Mouse (Mus musculus) olfactory bulb, adult 2 months (tissue): ENCODE data around the gene Cobll1. TPM values are rescaled to one million over a fixed set of nuclear protein-coding genes. Genes with fewer than 3 reads are reported as not detected.

ENCODE experiments used
- H3K27ac ChIP-seq: fragments of 200-500 bp; 2 replicates; pipeline ENCODE4 v1.5.1; 2012; ENCODE audit warnings: low read depth, low read length; ENCODE audit not compliant: insufficient read depth
- H3K4me1 ChIP-seq: fragments of 200-500 bp; 2 replicates; pipeline ENCODE4 v1.6.1; 2012; ENCODE audit warnings: low read length; ENCODE audit not compliant: control insufficient read depth, insufficient read depth
- H3K4me3 ChIP-seq: fragments of 200-500 bp; 2 replicates; pipeline ENCODE4 v1.5.1; 2012; ENCODE audit warnings: mild to moderate bottlenecking, low read depth, low read length, moderate library complexity; ENCODE audit not compliant: insufficient read depth
- CTCF ChIP-seq: fragments of 200-500 bp; IDR thresholded peaks from 2 replicates; pipeline ENCODE4 v1.5.1; 2012; ENCODE audit warnings: low read depth, mild to moderate bottlenecking, low read length, moderate library complexity; ENCODE audit not compliant: insufficient read depth
- POLR2A ChIP-seq: fragments of 200-500 bp; IDR thresholded peaks from 2 replicates; pipeline ENCODE4 v1.6.1; 2012; ENCODE audit warnings: mild to moderate bottlenecking, low read depth, low read length, moderate library complexity; ENCODE audit not compliant: insufficient read depth
- WGBS: fragments of 180-500 bp; shearing (Covaris S2); methylation state at CpG from one replicate; pipeline ENCODE4 v1.1.7; 2018; 5-methylcytosine and 5-hydroxymethylcytosine counted together
- polyA plus RNA-seq: library from polyadenylated mRNA; stranded (reverse); fragments of >200 nt; gene quantifications from 2 replicates; pipeline ENCODE4 v1.2.4, GENCODE M21; 2012; ENCODE audit warnings: low replicate concordance; ENCODE audit not compliant: missing spikeins, insufficient read depth, insufficient read length

The Cobll1 gene
- polyA plus RNA-seq, 1 experiment, result not detected

DNA sequence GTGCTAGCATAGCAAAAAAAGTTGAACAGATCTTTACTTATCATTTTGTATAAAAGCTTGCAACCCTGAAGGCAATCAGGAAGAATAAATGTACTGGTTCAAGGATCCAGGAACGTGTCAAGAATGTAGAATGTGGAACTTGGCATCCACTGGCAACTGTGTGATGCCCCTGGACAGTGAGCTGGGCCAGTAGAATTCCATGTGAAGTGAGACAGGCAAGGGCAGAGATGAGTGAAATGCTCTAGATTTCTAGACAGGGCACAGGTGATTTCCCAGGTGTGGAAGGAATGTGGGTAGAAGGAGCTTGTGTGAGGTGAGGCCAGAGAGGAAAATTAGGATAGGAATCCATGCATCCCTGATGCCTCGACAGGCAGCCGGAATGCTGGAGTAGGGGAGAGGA, 25.5 kb downstream of the Cobll1 start:
- Histone ChIP-seq H3K27ac (no peak overlapping the region), H3K4me3 (no peak overlapping the region), H3K4me1 (no peaks in the 10 kb centered on the region)
- WGBS, result 93% methylated on average over 3 of the region's 3 CpGs
- no peak for TF ChIP-seq CTCF
- TF ChIP-seq POLR2A, result no peak

GRCm38 (mm10) chr2:65211620-65212019, 27.6 kb downstream of the Cobll1 start:
- Histone ChIP-seq H3K4me3 (no peak overlapping the region), H3K4me1 (no peaks in the 10 kb centered on the region), H3K27ac (no peak overlapping the region)
- no peak for TF ChIP-seq POLR2A
- no peak for TF ChIP-seq CTCF
- whole genome bisulfite sequencing, result 85% methylated on average over 3 of the region's 3 CpGs

- no peak overlapping the region for H3K27ac ChIP-seq
- no peak overlapping the region for H3K4me3 ChIP-seq
- WGBS, result 82% methylated on average over 2 of the region's 2 CpGs
- no peaks in the 10 kb centered on the region for H3K4me1 ChIP-seq
- no peak for TF ChIP-seq POLR2A
- TF ChIP-seq CTCF, result no peak
Measured at GRCm38 (mm10) chr2:65207750-65208149, 31.5 kb downstream of the Cobll1 start.

DNA sequence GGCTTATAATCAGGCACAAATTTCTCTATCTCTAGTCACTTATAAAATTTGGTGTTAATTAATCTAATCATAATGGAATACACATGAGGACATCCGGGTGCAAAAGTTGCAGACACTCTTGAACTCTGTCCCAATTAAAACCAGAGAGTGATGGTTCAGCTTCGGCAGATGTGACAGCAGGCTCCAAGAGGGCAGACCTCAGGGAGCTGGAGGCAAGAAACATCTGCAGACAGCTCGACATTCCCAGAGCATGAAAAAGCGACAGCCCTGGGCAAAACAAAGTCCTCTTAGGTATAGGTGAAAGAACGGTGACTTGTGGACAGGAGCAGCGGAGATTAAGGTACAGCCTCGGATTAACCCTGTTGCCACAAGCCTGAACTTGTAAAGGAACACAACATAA, 35.5 kb downstream of the Cobll1 start:
- Histone ChIP-seq H3K4me1 (peaks cover 3% of the 10 kb centered on the region; the same call in 1 of the 2 replicates), H3K4me3 (no peak overlapping the region), H3K27ac (no peak overlapping the region)
- WGBS, result 87% methylated on average over 7 of the region's 7 CpGs
- TF ChIP-seq CTCF (no peak), POLR2A (no peak)

DNA sequence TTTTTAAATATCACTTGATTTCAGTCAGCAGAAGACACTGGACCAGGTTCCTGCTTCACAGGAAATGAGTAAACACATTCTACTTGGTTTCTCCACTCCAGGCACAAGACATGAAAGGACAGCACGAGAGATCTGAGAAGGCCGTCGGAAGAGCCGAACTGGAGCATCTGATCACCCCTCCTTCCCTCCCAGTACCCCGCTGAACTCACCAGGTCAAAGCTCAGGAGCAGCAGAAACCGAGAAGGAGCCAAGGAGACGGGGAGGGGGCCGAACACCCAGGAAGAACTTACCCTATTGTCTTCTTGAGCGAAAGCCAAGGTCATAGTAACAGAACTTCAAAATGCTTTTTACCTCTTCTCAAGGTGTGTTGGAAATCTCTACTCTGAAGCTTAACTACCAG, 39.5 kb downstream of the Cobll1 start:
- WGBS, result 64% methylated on average over 9 of the region's 9 CpGs
- no peak for TF ChIP-seq POLR2A
- no peak for TF ChIP-seq CTCF
- H3K4me3 ChIP-seq, result no peak overlapping the region
- H3K27ac ChIP-seq, result peak overlapping the region; percentile 44; the same call in 1 of the 2 replicates
- H3K4me1 ChIP-seq, result peaks cover 3% of the 10 kb centered on the region; the same call in 1 of the 2 replicates

- Histone ChIP-seq H3K4me1 (peaks cover 3% of the 10 kb centered on the region; the same call in 1 of the 2 replicates), H3K27ac (no peak overlapping the region), H3K4me3 (no peak overlapping the region)
- TF ChIP-seq CTCF, result no peak
- TF ChIP-seq POLR2A, result no peak
- 91% methylated on average over 3 of the region's 3 CpGs for WGBS
Measured at GRCm38 (mm10) chr2:65198605-65199004, 40.6 kb downstream of the Cobll1 start.

- 98% methylated on average over 1 of the region's 1 CpGs for WGBS
Measured at GRCm38 (mm10) chr2:65196994-65197393, 42.2 kb downstream of the Cobll1 start.

GRCm38 (mm10) chr2:65195233-65196010, 43.8 kb downstream of the Cobll1 start:
- no peak overlapping the region for H3K4me3 ChIP-seq
- WGBS, result 76% methylated on average over 9 of the region's 9 CpGs
- no peak overlapping the region for H3K27ac ChIP-seq
- H3K4me1 ChIP-seq, result peaks cover 3% of the 10 kb centered on the region; the same call in 1 of the 2 replicates
- TF ChIP-seq CTCF, result no peak
- TF ChIP-seq POLR2A, result no peak

More at GRCm38 (mm10) chr2:65196994-65197393, 42.2 kb downstream of the Cobll1 start:
- Histone ChIP-seq H3K27ac (no peak overlapping the region), H3K4me1 (peaks cover 3% of the 10 kb centered on the region; the same call in 1 of the 2 replicates), H3K4me3 (no peak overlapping the region)
- TF ChIP-seq CTCF, result no peak
- no peak for TF ChIP-seq POLR2A

DNA sequence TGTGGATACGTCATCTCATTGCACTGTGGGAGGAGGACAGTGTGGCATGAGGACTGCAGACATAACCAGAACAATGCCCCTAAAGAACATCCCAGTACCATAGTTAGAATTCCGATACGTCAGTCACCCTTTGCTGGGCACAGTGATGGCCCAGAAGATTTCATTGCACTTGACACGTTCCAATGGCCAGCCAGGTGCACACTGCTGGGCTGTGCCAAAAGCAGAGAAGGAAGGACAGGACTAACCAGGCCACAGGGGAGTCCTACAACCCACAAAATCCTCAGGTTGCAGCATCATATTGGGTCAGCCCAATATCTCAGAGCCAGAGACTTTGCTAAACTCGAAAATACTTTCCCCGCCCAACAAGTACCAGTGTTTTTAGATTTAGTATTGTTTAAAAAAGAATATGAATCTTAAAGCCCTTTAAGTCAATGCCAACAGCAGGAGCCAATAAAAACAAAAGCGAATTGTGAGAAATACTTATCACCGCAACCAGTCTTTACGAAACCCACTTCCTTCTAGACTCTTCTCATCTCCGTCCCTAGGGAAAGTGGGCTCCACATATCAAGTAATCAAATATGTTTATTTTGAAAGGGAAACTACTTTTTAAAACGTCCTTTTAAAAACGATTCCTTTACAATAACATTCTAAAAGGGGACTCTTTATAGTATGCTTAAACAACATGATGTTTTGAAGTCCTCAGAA, 46.0 kb downstream of the Cobll1 start:
- 86% methylated on average over 12 of the region's 12 CpGs for WGBS
- no peak overlapping the region for H3K27ac ChIP-seq
- TF ChIP-seq POLR2A (no peak), CTCF (no peak)
- no peaks in the 10 kb centered on the region for H3K4me1 ChIP-seq
- H3K4me3 ChIP-seq, result no peak overlapping the region
